ENCODE assay signal across 8 mouse cellular contexts in the genomic region with DNA sequence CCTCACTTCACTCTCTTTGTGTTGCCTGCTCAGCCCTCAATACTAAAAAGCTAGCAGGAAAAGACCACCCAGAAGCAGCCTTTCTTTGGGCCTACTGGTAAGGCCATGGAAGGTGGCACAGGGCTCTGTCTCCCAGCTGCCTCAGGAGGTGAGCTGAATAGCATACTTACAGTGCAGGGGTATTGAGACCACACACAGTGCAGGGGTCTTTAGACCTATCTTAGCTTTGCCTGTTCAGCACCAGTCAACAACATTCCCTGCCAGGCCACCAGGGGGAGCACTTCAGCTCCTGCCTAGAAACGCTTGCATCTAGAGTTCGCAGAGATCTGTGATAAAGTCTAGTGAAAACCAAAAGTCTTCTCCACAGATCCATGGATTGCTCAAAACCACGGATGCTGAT. TPM values are rescaled to one million over a fixed set of nuclear protein-coding genes. Genes with fewer than 3 reads are reported as not detected.
DNase-seq lines count a peak whose midpoint lies in the region; ATAC-seq and TF ChIP-seq lines count a peak whose summit lies in the region.

No protein-coding gene starts in this region.

- H3K9me3 ChIP-seq in forebrain, embryonic 10.5 days = peaks cover 11% of the 10 kb centered on the region
- peaks cover 3% of the 10 kb centered on the region; the same call in 1 of the 2 replicates for H3K9me3 ChIP-seq in hindbrain, embryonic 16.5 days (ENCODE audit: control insufficient read depth, low read length)
- no peaks in the 10 kb centered on the region for H3K9me3 ChIP-seq in midbrain, embryonic 11.5 days (ENCODE audit: control insufficient read depth, low read length)

- intact Hi-C loops in heart, adult 2 months (cut with DNase I) = loop anchor here (1.0 to 5.0 kb wide), 4 partner anchors 20 to 151 kb away; partner anchors contain the start of gene Psmc4
- intact Hi-C loops in heart, postnatal 25 days (cut with DNase I) = loop anchor here (1.0 to 2.0 kb wide), 3 partner anchors 65 to 151 kb away; no protein-coding TSS in a partner anchor

- 10% methylated on average over 3 of the region's 3 CpGs for WGBS in heart, adult 2 months
- 8% methylated on average over 3 of the region's 3 CpGs for WGBS in bone marrow, adult 2 months
- WGBS in forebrain, embryonic 10.5 days = 23% methylated on average over 3 of the region's 3 CpGs
- 24% methylated on average over 3 of the region's 3 CpGs for WGBS in hindbrain, embryonic 16.5 days
- 26% methylated on average over 3 of the region's 3 CpGs for WGBS in midbrain, embryonic 11.5 days

- peak; percentile 44 to 77 for DNase-seq in heart, adult 2 months
- no peak for DNase-seq in heart, postnatal 25 days (ENCODE audit: low spot score)
- peak; percentile 81 for DNase-seq in forebrain, embryonic 10.5 days (ENCODE audit: extremely low spot score, low spot score)
- peak; percentile 40 to 62 for DNase-seq in layer of hippocampus, postnatal 36 days
- DNase-seq in midbrain, embryonic 11.5 days (ENCODE audit: low spot score, missing footprints) = peak; percentile 97
- peak; percentile 54 to 79 for DNase-seq in spleen, postnatal 10 days (ENCODE audit: low spot score in 2 of 2)

- no peaks in the 10 kb centered on the region for H3K36me3 ChIP-seq in heart, adult 2 months (ENCODE audit: control insufficient read depth, insufficient read depth, low read length)
- H3K36me3 ChIP-seq in forebrain, embryonic 10.5 days (replicated peaks) = no peaks in the 10 kb centered on the region
- no peaks in the 10 kb centered on the region for H3K36me3 ChIP-seq in hindbrain, embryonic 16.5 days (ENCODE audit: control insufficient read depth, insufficient read depth, low read length)
- no peaks in the 10 kb centered on the region for H3K36me3 ChIP-seq in midbrain, embryonic 11.5 days (ENCODE audit: control insufficient read depth, insufficient read depth, low read length)

- H3K27me3 ChIP-seq in heart, adult 2 months (ENCODE audit: control insufficient read depth, insufficient read depth, low read length) = no peaks in the 10 kb centered on the region; the same call in 1 of the 2 replicates
- H3K27me3 ChIP-seq in forebrain, embryonic 10.5 days (ENCODE audit: poor library complexity, severe bottlenecking) = peaks cover 11% of the 10 kb centered on the region
- no peaks in the 10 kb centered on the region for H3K27me3 ChIP-seq in hindbrain, embryonic 16.5 days (replicated peaks; ENCODE audit: control insufficient read depth, insufficient read depth, low read length)
- H3K27me3 ChIP-seq in midbrain, embryonic 11.5 days (ENCODE audit: control insufficient read depth, insufficient read depth, low read length) = no peaks in the 10 kb centered on the region

- no peak for TF ChIP-seq POLR2A in heart, adult 2 months (IDR thresholded peaks at IDR 0.05; ENCODE audit: insufficient read depth, low read depth, low read length)
- no peak for TF ChIP-seq POLR2A in bone marrow, adult 2 months (IDR thresholded peaks at IDR 0.05; ENCODE audit: borderline replicate concordance, control insufficient read depth, low read depth, low read length)

- no peak overlapping the region for H3K27ac ChIP-seq in heart, adult 2 months
- no peak overlapping the region for H3K27ac ChIP-seq in bone marrow, adult 2 months (ENCODE audit: control insufficient read depth, insufficient read depth, low read depth, low read length, poor library complexity)
- peak overlapping the region; percentile 54 for H3K27ac ChIP-seq in forebrain, embryonic 10.5 days
- H3K27ac ChIP-seq in hindbrain, embryonic 16.5 days (ENCODE audit: low read depth, low read length) = no peak overlapping the region
- no peak overlapping the region for H3K27ac ChIP-seq in midbrain, embryonic 11.5 days (ENCODE audit: low read depth, low read length)

- 0 out of 2 replicates have a peak, but pooled peaks have one; percentile 31 for TF ChIP-seq EP300 in heart, adult 2 months (IDR thresholded peaks at IDR 0.05; ENCODE audit: insufficient read depth, low read depth, low read length)

- H3K4me3 ChIP-seq in heart, adult 2 months = no peak overlapping the region
- no peak overlapping the region for H3K4me3 ChIP-seq in bone marrow, adult 2 months (replicated peaks; ENCODE audit: control insufficient read depth, low read depth, low read length)
- no peak overlapping the region for H3K4me3 ChIP-seq in forebrain, embryonic 10.5 days
- H3K4me3 ChIP-seq in hindbrain, embryonic 16.5 days (ENCODE audit: low read length) = no peak overlapping the region
- no peak overlapping the region for H3K4me3 ChIP-seq in midbrain, embryonic 11.5 days (ENCODE audit: low read depth, low read length)

- H3K9ac ChIP-seq in heart, adult 2 months (ENCODE audit: low read depth, low read length) = no peak overlapping the region
- no peak overlapping the region for H3K9ac ChIP-seq in hindbrain, embryonic 16.5 days (ENCODE audit: low read depth, low read length)
- no peak overlapping the region; the same call in 1 of the 2 replicates for H3K9ac ChIP-seq in midbrain, embryonic 11.5 days (ENCODE audit: low read length)

- H3K4me1 ChIP-seq in heart, adult 2 months (ENCODE audit: control insufficient read depth, insufficient read depth, low read length) = no peaks in the 10 kb centered on the region
- H3K4me1 ChIP-seq in bone marrow, adult 2 months (ENCODE audit: control insufficient read depth, insufficient read depth, low read length) = no peaks in the 10 kb centered on the region
- peaks cover 10% of the 10 kb centered on the region for H3K4me1 ChIP-seq in forebrain, embryonic 10.5 days
- no peaks in the 10 kb centered on the region; the same call in 1 of the 2 replicates for H3K4me1 ChIP-seq in hindbrain, embryonic 16.5 days (ENCODE audit: control insufficient read depth, insufficient read depth, low read depth, low read length)
- no peaks in the 10 kb centered on the region for H3K4me1 ChIP-seq in midbrain, embryonic 11.5 days (ENCODE audit: control insufficient read depth, insufficient read depth, low read length)

- ATAC-seq in hindbrain, embryonic 16.5 days = peak; percentile 68; the same call in 1 of the 2 replicates
- ATAC-seq in midbrain, embryonic 11.5 days (ENCODE audit: low FRiP score) = peak; percentile 89

- TF ChIP-seq CTCF in heart, adult 2 months (IDR thresholded peaks at IDR 0.05) = peak; percentile 98
- peak; percentile 88 for TF ChIP-seq CTCF in bone marrow, adult 2 months (IDR thresholded peaks at IDR 0.05; ENCODE audit: control insufficient read depth, insufficient read depth, low read length)

- H3K79me2 ChIP-seq in heart, adult 2 months (replicated peaks; ENCODE audit: control insufficient read depth, insufficient read depth, low read length) = no peaks in the 10 kb centered on the region

- no peak overlapping the region for H3K4me2 ChIP-seq in hindbrain, embryonic 16.5 days (ENCODE audit: low read length)
- no peak overlapping the region for H3K4me2 ChIP-seq in midbrain, embryonic 11.5 days

RNA-seq across cellular contexts. Expression of gene 9530053A07Rik, which starts 19.0 kb away (rescaled TPM):
- not detected for total RNA-seq in heart, adult 2 months (2021)
- 0.08 TPM in 1 of 2 replicates, not detected in the other for polyA plus RNA-seq in heart, adult 2 months (2012; rRNA removed)
- total RNA-seq in heart, postnatal 25 days (2021) = not detected
- polyA plus RNA-seq in bone marrow, adult 2 months (2011; ENCODE audit: insufficient read depth, insufficient read length, low replicate concordance, missing spikeins) = not detected in 2 replicates
- 0.05 and 0.10 TPM in 2 replicates for polyA plus RNA-seq in forebrain, embryonic 10.5 days (2016; fragmentation: Nextera tagmentation; extraction: Ambion mirVana)
- 0.10 and 0.13 TPM in 2 replicates for polyA plus RNA-seq in hindbrain, embryonic 16.5 days (2015; fragmentation: Nextera tagmentation; extraction: Ambion mirVana)
- total RNA-seq in layer of hippocampus, postnatal 36 days (2021) = not detected
- polyA plus RNA-seq in midbrain, embryonic 11.5 days (2014; fragmentation: Nextera tagmentation; extraction: Ambion mirVana) = 0.03 and 0.08 TPM in 2 replicates

RNA-seq across cellular contexts. Expression of gene Fbl, which starts 21.2 kb away (rescaled TPM):
- 10 to 100 TPM; 34.7 TPM for total RNA-seq in heart, adult 2 months (2021)
- 25.7 and 35.6 TPM in 2 replicates for polyA plus RNA-seq in heart, adult 2 months (2012; rRNA removed)
- 10 to 100 TPM; 32.2 to 35.3 TPM for total RNA-seq in heart, postnatal 25 days (2021)
- 104 and 144 TPM in 2 replicates for polyA plus RNA-seq in bone marrow, adult 2 months (2011; ENCODE audit: insufficient read depth, insufficient read length, low replicate concordance, missing spikeins)
- 178 and 180 TPM in 2 replicates for polyA plus RNA-seq in forebrain, embryonic 10.5 days (2016; fragmentation: Nextera tagmentation; extraction: Ambion mirVana)
- polyA plus RNA-seq in hindbrain, embryonic 16.5 days (2015; fragmentation: Nextera tagmentation; extraction: Ambion mirVana) = 57.1 and 66.1 TPM in 2 replicates
- 10 to 100 TPM; 48.3 to 55.8 TPM for total RNA-seq in layer of hippocampus, postnatal 36 days (2021)
- 43.2 and 46.0 TPM in 2 replicates for polyA plus RNA-seq in midbrain, embryonic 11.5 days (2014; fragmentation: Nextera tagmentation; extraction: Ambion mirVana)

RNA-seq across cellular contexts. Expression of gene Dyrk1b, which starts 31.0 kb away (rescaled TPM):
- total RNA-seq in heart, adult 2 months (2021) = 10 to 100 TPM; 28.0 to 28.3 TPM
- 24.1 and 30.1 TPM in 2 replicates for polyA plus RNA-seq in heart, adult 2 months (2012; rRNA removed)
- total RNA-seq in heart, postnatal 25 days (2021) = 10 to 100 TPM; 30.5 to 32.0 TPM
- 8.6 and 10.8 TPM in 2 replicates for polyA plus RNA-seq in bone marrow, adult 2 months (2011; ENCODE audit: insufficient read depth, insufficient read length, low replicate concordance, missing spikeins)
- polyA plus RNA-seq in forebrain, embryonic 10.5 days (2016; fragmentation: Nextera tagmentation; extraction: Ambion mirVana) = 12.5 and 13.7 TPM in 2 replicates
- polyA plus RNA-seq in hindbrain, embryonic 16.5 days (2015; fragmentation: Nextera tagmentation; extraction: Ambion mirVana) = 8.1 and 9.9 TPM in 2 replicates
- 10 to 100 TPM; 45.7 to 52.4 TPM for total RNA-seq in layer of hippocampus, postnatal 36 days (2021)
- 14.5 and 16.0 TPM in 2 replicates for polyA plus RNA-seq in midbrain, embryonic 11.5 days (2014; fragmentation: Nextera tagmentation; extraction: Ambion mirVana)
